Mouse (Mus musculus) heart, embryonic 16.5 days (tissue): ENCODE results near the gene St6galnac3. TPM values are rescaled to one million over a fixed set of nuclear protein-coding genes. Genes with fewer than 3 reads are reported as not detected.

Source experiments
- ATAC-seq: fragments of 200-750 bp; cut with Nextera tagmentation; replicated peaks from 2 replicates; pipeline ENCODE4 v1.8.0; 2017; ENCODE audit warnings: moderate number of reproducible peaks; ENCODE audit not compliant: insufficient read depth, low FRiP score; ENCODE audit errors: extremely low read depth
- H3K27ac ChIP-seq: fragments of 300-500 bp; sonication (generic); 2 replicates; pipeline ENCODE4 v1.5.1; 2014; ENCODE audit warnings: mild to moderate bottlenecking, low read length, control low read depth, moderate library complexity
- H3K27me3 ChIP-seq: fragments of 300-500 bp; sonication (generic); 2 replicates; pipeline ENCODE4 v1.6.1; 2014; ENCODE audit warnings: low read length, mixed read lengths; ENCODE audit not compliant: control insufficient read depth, insufficient read depth
- H3K36me3 ChIP-seq: fragments of 300-500 bp; sonication (generic); 2 replicates; pipeline ENCODE4 v1.6.1; 2014; ENCODE audit not compliant: control insufficient read depth, insufficient read depth
- H3K4me1 ChIP-seq: fragments of 300-500 bp; sonication (generic); 2 replicates; pipeline ENCODE4 v1.6.1; 2014; ENCODE audit warnings: low read length, mixed read lengths; ENCODE audit not compliant: control insufficient read depth, insufficient read depth
- H3K4me2 ChIP-seq: fragments of 300-500 bp; sonication (generic); 2 replicates; pipeline ENCODE4 v1.6.1; 2014; ENCODE audit warnings: low read depth, mild to moderate bottlenecking, control low read depth, low read length
- H3K4me3 ChIP-seq: fragments of 300-500 bp; sonication (generic); 2 replicates; pipeline ENCODE4 v1.5.1; 2014; ENCODE audit warnings: mild to moderate bottlenecking, control low read depth, low read length
- H3K9ac ChIP-seq: fragments of 300-500 bp; sonication (generic); 2 replicates; pipeline ENCODE4 v1.6.1; 2014; ENCODE audit warnings: low read length, control low read depth
- H3K9me3 ChIP-seq: fragments of 300-500 bp; sonication (generic); replicated peaks from 2 replicates; pipeline ENCODE4 v1.6.1; 2016; ENCODE audit warnings: low read length; ENCODE audit not compliant: control insufficient read depth
- WGBS: fragments of 180-500 bp; shearing (Covaris S2); extraction: QIAGEN DNeasy Blood & Tissue Kit; methylation state at CpG from one replicate; pipeline ENCODE4 v1.1.7; 2014; 5-methylcytosine and 5-hydroxymethylcytosine counted together
- polyA plus RNA-seq: library from polyadenylated mRNA; unstranded; fragments of >200 nt; fragmentation: Nextera tagmentation; extraction: Ambion mirVana; gene quantifications from 2 replicates; pipeline ENCODE4 v1.2.1, GENCODE M21; 2015

St6galnac3 gene
- polyA plus RNA-seq, 1 experiment from 2014 or later, result 20.8 TPM

DNA sequence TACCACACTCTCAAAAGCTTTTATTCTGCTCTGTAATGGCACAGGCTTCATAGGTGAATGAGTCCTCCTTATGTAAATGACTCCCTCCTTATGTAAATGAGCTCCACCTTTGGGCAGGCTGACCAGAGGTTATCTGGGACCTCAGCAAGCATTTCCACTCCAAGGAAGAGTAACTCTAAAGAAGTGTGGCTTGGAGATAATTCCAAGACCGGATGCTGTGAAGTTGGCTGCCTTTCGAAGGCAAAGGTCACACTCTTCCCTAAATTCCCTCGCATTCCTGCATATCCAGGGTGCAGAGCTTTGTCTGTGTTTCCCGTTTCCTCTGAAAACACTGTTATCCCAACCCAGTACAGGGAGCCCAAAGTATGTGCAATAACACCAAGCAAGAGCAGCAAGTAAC is 142.9 kb downstream of the St6galnac3 start:
- H3K9me3 ChIP-seq, result peaks cover 6% of the 10 kb centered on the region; the same call in 1 of the 2 replicates
- H3K9ac ChIP-seq, result no peak overlapping the region
- ATAC-seq, result no peak
- no peaks in the 10 kb centered on the region for H3K36me3 ChIP-seq
- no peaks in the 10 kb centered on the region for H3K27me3 ChIP-seq
- H3K4me3 ChIP-seq, result no peak overlapping the region
- H3K27ac ChIP-seq, result no peak overlapping the region
- WGBS, result 39% methylated on average over 4 of the region's 4 CpGs
- H3K4me1 ChIP-seq, result 0 out of 2 replicates have a peak, but pooled peaks cover 4% of the 10 kb centered on the region
- no peak overlapping the region for H3K4me2 ChIP-seq

DNA sequence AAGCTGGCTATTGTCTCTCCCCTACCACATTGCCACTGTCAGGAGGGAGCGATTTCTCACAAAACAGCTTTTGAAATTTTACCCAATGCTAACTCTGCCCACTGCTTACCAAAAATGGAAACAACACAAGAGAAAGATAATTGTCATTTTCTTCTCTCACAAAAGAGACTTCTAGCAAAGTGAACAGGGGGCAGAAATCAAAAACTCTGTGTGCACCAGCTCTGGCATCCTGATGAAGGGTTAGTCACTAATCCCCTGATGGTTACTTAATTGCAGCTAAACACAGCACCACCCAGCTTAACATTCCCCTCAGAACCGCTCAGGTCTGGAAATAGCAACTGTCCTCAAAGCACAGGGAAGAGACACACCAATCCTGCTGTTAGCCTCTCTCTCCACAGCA is 144.3 kb downstream of the St6galnac3 start:
- WGBS, result 54% methylated on average over 2 of the region's 2 CpGs
- Histone ChIP-seq H3K9me3 (peaks cover 9% of the 10 kb centered on the region; the same call in 1 of the 2 replicates), H3K9ac (no peak overlapping the region), H3K36me3 (no peaks in the 10 kb centered on the region), H3K4me2 (no peak overlapping the region), H3K27ac (no peak overlapping the region), H3K4me3 (no peak overlapping the region), H3K27me3 (no peaks in the 10 kb centered on the region), H3K4me1 (0 out of 2 replicates have a peak, but pooled peaks cover 4% of the 10 kb centered on the region)
- 0 out of 2 replicates have a peak, but pooled peaks have one; percentile 23 for ATAC-seq

DNA sequence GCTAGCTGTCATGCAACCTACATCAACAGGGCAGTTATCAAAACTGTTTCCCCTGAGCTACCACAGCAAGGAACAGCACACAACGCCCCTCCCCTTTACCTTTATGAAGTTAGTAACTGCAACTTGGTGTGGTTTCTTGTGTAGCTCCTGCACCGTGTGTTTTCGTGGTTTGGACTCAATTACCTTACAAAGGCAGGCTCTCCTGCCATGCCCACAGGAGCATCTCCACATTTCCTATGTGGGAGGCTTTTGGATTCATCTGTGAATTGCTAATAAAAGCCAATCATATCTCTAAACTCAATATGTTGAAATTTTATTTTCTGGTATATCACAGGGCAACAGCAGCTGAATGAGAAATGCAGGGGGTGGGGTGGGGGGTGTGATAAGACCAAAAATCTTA is 144.8 kb downstream of the St6galnac3 start:
- Histone ChIP-seq H3K36me3 (no peaks in the 10 kb centered on the region), H3K27ac (no peak overlapping the region), H3K4me3 (no peak overlapping the region), H3K9ac (no peak overlapping the region), H3K27me3 (no peaks in the 10 kb centered on the region), H3K4me1 (0 out of 2 replicates have a peak, but pooled peaks cover 4% of the 10 kb centered on the region), H3K4me2 (no peak overlapping the region), H3K9me3 (peaks cover 9% of the 10 kb centered on the region; the same call in 1 of the 2 replicates)
- whole genome bisulfite sequencing, result 68% methylated on average over 3 of the region's 3 CpGs
- no peak for ATAC-seq

DNA sequence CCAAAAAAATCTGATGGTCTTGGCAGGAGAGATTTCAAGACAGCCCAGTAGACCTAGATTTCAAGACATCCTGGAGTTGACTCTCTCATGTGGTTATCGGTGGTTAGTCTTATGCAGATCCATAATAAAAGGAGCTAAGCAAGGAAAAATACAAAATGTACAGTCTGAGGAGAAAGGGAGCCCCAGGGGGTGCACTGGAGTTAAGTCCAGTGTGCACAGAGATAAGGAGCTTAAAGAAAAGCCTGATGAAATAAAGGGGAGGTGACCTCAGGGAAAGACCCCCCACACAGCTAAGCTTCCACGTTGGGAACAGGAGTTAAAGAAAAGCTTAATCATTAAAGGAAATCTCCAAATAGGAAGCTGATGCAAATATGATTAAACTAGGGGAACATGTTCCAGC is 147.7 kb downstream of the St6galnac3 start:
- no peak overlapping the region for H3K9ac ChIP-seq
- H3K4me2 ChIP-seq, result no peak overlapping the region
- no peaks in the 10 kb centered on the region for H3K27me3 ChIP-seq
- ATAC-seq, result no peak
- peaks cover 9% of the 10 kb centered on the region; the same call in 1 of the 2 replicates for H3K9me3 ChIP-seq
- H3K4me3 ChIP-seq, result no peak overlapping the region
- 68% methylated on average over 2 of the region's 2 CpGs for WGBS
- H3K27ac ChIP-seq, result no peak overlapping the region
- no peaks in the 10 kb centered on the region for H3K36me3 ChIP-seq
- H3K4me1 ChIP-seq, result 0 out of 2 replicates have a peak, but pooled peaks cover 4% of the 10 kb centered on the region

DNA sequence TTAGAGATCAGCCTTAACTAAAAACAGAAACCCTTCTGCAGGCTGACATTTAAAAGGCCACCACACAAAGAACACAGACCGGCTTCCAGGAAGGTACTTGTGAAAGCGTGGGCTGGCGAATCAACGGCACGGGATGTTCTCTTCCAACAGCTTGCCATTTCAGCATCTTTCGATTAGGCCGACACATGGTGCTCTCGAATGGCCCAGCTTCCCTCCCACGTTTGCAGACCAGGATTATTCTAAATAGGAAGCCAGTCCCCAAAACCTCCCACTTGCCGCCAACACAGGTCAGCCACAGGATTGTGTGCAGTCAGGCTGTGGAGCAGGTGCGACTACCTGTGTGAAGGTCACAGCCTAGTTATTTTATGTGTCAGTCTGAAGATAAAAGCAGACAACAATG is 153.8 kb downstream of the St6galnac3 start:
- Histone ChIP-seq H3K36me3 (no peaks in the 10 kb centered on the region), H3K27me3 (no peaks in the 10 kb centered on the region), H3K4me1 (0 out of 2 replicates have a peak, but pooled peaks cover 3% of the 10 kb centered on the region), H3K27ac (no peak overlapping the region), H3K9ac (no peak overlapping the region), H3K4me3 (no peak overlapping the region), H3K4me2 (no peak overlapping the region), H3K9me3 (no peaks in the 10 kb centered on the region)
- no peak for ATAC-seq
- WGBS, result 83% methylated on average over 11 of the region's 11 CpGs

DNA sequence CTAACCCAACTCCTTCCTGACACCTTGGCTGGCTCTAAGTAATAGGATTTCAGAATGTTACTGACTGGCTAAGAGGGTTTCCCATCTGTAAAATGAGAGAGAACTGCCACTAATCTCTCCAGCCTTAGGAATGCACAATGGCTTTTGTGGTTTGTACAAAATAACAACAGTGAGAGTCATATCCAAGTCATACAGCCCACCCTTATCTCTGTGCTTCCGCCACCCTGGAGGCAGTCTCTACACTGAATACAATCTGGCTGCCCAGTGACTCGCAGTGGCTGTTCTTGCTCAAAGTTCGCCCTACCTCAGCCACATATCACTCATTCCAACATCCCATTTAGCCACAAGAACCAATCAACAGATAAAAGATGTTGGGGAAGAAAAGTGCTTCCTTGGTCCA is 156.2 kb downstream of the St6galnac3 start:
- H3K4me3 ChIP-seq, result no peak overlapping the region
- H3K9me3 ChIP-seq, result no peaks in the 10 kb centered on the region
- H3K4me2 ChIP-seq, result no peak overlapping the region
- WGBS, result 57% methylated on average over 3 of the region's 3 CpGs
- H3K27me3 ChIP-seq, result no peaks in the 10 kb centered on the region
- no peak overlapping the region for H3K27ac ChIP-seq
- H3K4me1 ChIP-seq, result 0 out of 2 replicates have a peak, but pooled peaks cover 3% of the 10 kb centered on the region
- no peak for ATAC-seq
- H3K36me3 ChIP-seq, result no peaks in the 10 kb centered on the region
- H3K9ac ChIP-seq, result no peak overlapping the region

DNA sequence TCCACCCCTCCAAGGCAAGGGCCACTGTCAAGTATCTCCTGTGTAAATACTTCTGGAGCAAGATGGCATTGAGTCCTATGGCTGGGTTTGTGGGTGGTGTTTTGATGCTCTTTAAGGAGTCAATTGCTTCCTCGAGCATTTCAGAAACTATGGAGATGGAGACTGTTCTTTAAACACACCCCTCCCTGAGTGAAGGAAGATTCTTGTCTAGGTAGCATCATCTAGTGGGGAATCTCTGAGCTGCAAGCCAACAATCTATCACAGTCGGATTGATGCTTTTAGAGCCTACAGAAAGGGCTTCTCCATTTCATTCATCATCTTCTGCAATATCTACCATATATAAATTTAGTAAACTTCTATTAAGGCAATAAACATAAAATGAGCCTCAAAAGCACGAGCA is 157.1 kb downstream of the St6galnac3 start:
- Histone ChIP-seq H3K27me3 (no peaks in the 10 kb centered on the region), H3K9me3 (no peaks in the 10 kb centered on the region), H3K27ac (no peak overlapping the region), H3K9ac (no peak overlapping the region), H3K4me3 (no peak overlapping the region), H3K36me3 (no peaks in the 10 kb centered on the region), H3K4me1 (0 out of 2 replicates have a peak, but pooled peaks cover 3% of the 10 kb centered on the region), H3K4me2 (no peak overlapping the region)
- ATAC-seq, result no peak
- WGBS, result 68% methylated on average over 3 of the region's 3 CpGs

DNA sequence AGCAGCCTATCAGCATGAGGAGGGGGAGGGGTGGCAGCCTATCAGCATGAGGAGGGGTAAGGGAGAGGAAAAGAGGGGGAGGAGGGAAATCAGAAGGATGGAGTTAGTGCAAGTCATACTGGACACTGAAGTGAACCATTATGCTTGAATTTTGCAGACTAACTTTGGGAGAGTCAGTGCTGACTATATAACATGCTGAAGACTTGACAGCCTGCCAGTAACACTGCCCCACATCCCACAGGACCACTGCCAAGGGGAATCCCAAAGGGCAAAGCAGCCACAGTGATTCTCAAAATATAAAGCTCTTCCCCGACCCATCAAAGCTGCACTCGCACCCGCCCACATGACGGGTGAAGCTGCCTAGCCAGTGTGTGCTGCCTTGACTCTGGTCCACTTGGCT is 157.5 kb downstream of the St6galnac3 start:
- Histone ChIP-seq H3K36me3 (no peaks in the 10 kb centered on the region), H3K4me3 (no peak overlapping the region), H3K9ac (no peak overlapping the region), H3K27ac (no peak overlapping the region), H3K27me3 (no peaks in the 10 kb centered on the region), H3K9me3 (no peaks in the 10 kb centered on the region), H3K4me2 (no peak overlapping the region), H3K4me1 (0 out of 2 replicates have a peak, but pooled peaks cover 3% of the 10 kb centered on the region)
- ATAC-seq, result no peak
- WGBS, result 62% methylated on average over 4 of the region's 4 CpGs

DNA sequence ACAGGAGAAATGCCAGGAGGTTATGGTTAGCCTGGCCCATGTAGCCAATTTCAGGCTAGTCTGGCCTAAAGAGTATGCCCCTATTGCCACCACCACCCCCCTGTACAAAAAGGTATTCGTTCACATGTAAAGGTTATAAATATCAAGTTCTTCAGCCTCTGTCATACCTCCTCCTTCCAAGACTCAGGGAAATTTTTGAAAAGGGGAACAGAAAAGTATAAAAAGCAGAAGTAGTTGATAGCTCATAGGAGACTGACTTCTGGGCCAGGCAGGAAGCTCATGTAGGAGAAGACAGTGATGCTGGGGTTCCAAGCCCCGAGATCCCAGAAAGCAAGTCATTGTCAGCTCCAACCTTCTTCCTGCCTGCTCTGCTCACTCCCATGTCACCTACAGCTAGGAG is 158.9 kb downstream of the St6galnac3 start:
- Histone ChIP-seq H3K9me3 (no peaks in the 10 kb centered on the region), H3K27ac (no peak overlapping the region), H3K4me1 (0 out of 2 replicates have a peak, but pooled peaks cover 3% of the 10 kb centered on the region), H3K36me3 (no peaks in the 10 kb centered on the region), H3K4me3 (no peak overlapping the region), H3K9ac (no peak overlapping the region), H3K27me3 (no peaks in the 10 kb centered on the region), H3K4me2 (no peak overlapping the region)
- no peak for ATAC-seq
- WGBS, result 79% methylated on average over 2 of the region's 2 CpGs
